Mouse (Mus musculus): ENCODE measurements around the gene Adam12. TPM values are rescaled to one million over a fixed set of nuclear protein-coding genes. Genes with fewer than 3 reads are reported as not detected.

The Adam12 gene
- total RNA-seq, 2 experiments from 2014 or later: 0.31 to 0.32 TPM

- no peak for DNase-seq (ENCODE audit: low spot score)
These were observed 150.5 kb downstream of the Adam12 start for GRCm38 (mm10) chr7:134081307-134082072.

- no peak for DNase-seq (ENCODE audit: low spot score)
These were observed 151.8 kb downstream of the Adam12 start for GRCm38 (mm10) chr7:134079980-134080725.

- DNase-seq (ENCODE audit: low spot score): no peak
These were observed 154.3 kb downstream of the Adam12 start for GRCm38 (mm10) chr7:134077684-134078083.

GRCm38 (mm10) chr7:134073011-134073410 is 158.9 kb downstream of the Adam12 start:
- no peak for DNase-seq (ENCODE audit: low spot score)

GRCm38 (mm10) chr7:134071153-134071885 is 160.6 kb downstream of the Adam12 start:
- DNase-seq (ENCODE audit: low spot score): no peak

- DNase-seq (ENCODE audit: low spot score): no peak
These were observed 169.3 kb downstream of the Adam12 start for GRCm38 (mm10) chr7:134062629-134063028.

- no peak for DNase-seq (ENCODE audit: low spot score)
These were observed 179.5 kb downstream of the Adam12 start for GRCm38 (mm10) chr7:134052486-134052885.

GRCm38 (mm10) chr7:134050371-134050770 is 181.6 kb downstream of the Adam12 start:
- no peak for DNase-seq (ENCODE audit: low spot score)

- DNase-seq (ENCODE audit: low spot score): no peak
These were observed 185.6 kb downstream of the Adam12 start for GRCm38 (mm10) chr7:134046376-134046775.

- no peak for DNase-seq (ENCODE audit: low spot score)
These were observed 188.4 kb downstream of the Adam12 start for GRCm38 (mm10) chr7:134043576-134043975.

- no peak for DNase-seq (ENCODE audit: low spot score)
These were observed 189.3 kb downstream of the Adam12 start for GRCm38 (mm10) chr7:134042614-134043013.

GRCm38 (mm10) chr7:134033939-134034338 is 198.0 kb downstream of the Adam12 start:
- no peak for DNase-seq (ENCODE audit: low spot score)

- DNase-seq (ENCODE audit: low spot score): no peak
These were observed 199.0 kb downstream of the Adam12 start for GRCm38 (mm10) chr7:134032959-134033366.

- DNase-seq (ENCODE audit: low spot score): no peak
These were observed 200.2 kb downstream of the Adam12 start for GRCm38 (mm10) chr7:134031787-134032186.

- DNase-seq (ENCODE audit: low spot score): no peak
These were observed 200.7 kb downstream of the Adam12 start for GRCm38 (mm10) chr7:134031256-134031655.

- no peak for DNase-seq (ENCODE audit: low spot score)
These were observed 203.6 kb downstream of the Adam12 start for GRCm38 (mm10) chr7:134028281-134028830.

- no peak for DNase-seq (ENCODE audit: low spot score)
These were observed 204.9 kb downstream of the Adam12 start for GRCm38 (mm10) chr7:134027020-134027415.

- DNase-seq (ENCODE audit: low spot score): peak; percentile 44
These were observed 205.5 kb downstream of the Adam12 start for GRCm38 (mm10) chr7:134026200-134027019.

GRCm38 (mm10) chr7:134022157-134022885 is 209.6 kb downstream of the Adam12 start:
- no peak for DNase-seq (ENCODE audit: low spot score)

GRCm38 (mm10) chr7:134015226-134015625 is 216.7 kb downstream of the Adam12 start:
- DNase-seq (ENCODE audit: low spot score): no peak
